Comparison of ENCODE assay signal across 8 mouse cellular contexts in the genomic region with DNA sequence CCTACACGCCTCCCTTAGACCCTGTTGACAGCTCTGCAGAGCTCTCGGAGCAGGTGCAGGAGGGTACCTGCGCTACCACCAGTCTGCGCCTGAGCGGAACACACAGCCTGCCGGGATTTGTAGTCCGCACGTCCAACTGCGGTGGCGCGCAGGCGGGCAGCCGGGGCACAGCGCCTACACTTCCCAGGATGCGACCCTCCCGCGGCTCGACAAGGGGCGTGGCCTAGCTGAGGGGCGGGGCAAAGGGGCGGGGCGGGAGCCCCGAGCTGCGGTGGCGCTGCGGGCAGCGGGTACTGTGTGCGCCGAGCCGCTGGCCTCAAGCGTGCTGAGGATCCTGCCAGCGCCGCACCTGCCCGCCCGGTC. TPM values are rescaled to one million over a fixed set of nuclear protein-coding genes. Genes with fewer than 3 reads are reported as not detected.
A peak's percentile ranks its signal among the peaks of the same experiment; 100 is the strongest.
DNase-seq lines count a peak whose midpoint lies in the region; ATAC-seq lines count a peak whose summit lies in the region.

Gene Ablim2, plus strand, starts transcription at position 242 of the 363 bp plus-strand sequence.

- peak; percentile 96 for ATAC-seq in embryonic facial prominence, embryonic 11.5 days (replicated peaks; ENCODE audit: insufficient number of reproducible peaks, low FRiP score, low TSS enrichment, low read depth)
- peak; percentile 96 for ATAC-seq in midbrain, embryonic 12.5 days (ENCODE audit: low FRiP score, low read depth)
- no peak for ATAC-seq in erythroid progenitor cell, adult 5-6 weeks (replicated peaks; ENCODE audit: low FRiP score, poor library complexity, severe bottlenecking)

- H3K4me1 ChIP-seq in embryonic facial prominence, embryonic 11.5 days (ENCODE audit: control insufficient read depth, insufficient read depth, low read length) = no peaks in the 10 kb centered on the region; the same call in 1 of the 2 replicates
- peaks cover 22% of the 10 kb centered on the region for H3K4me1 ChIP-seq in limb, embryonic 10.5 days
- peaks cover 13% of the 10 kb centered on the region for H3K4me1 ChIP-seq in midbrain, embryonic 12.5 days

- 1% methylated on average over 28 of the region's 35 CpGs for WGBS in embryonic facial prominence, embryonic 11.5 days
- WGBS in limb, embryonic 10.5 days = under 1% methylated on average over 34 of the region's 35 CpGs
- under 1% methylated on average over 33 of the region's 35 CpGs for WGBS in midbrain, embryonic 12.5 days

- H3K4me3 ChIP-seq in embryonic facial prominence, embryonic 11.5 days (ENCODE audit: low read depth, low read length) = peak within 1 kb of the TSS; percentile 49
- peak within 1 kb of the TSS; percentile 65 for H3K4me3 ChIP-seq in limb, embryonic 10.5 days
- peak within 1 kb of the TSS; percentile 57 for H3K4me3 ChIP-seq in midbrain, embryonic 12.5 days

- peak within 1 kb of the TSS; percentile 25; the same call in 1 of the 2 replicates for H3K9ac ChIP-seq in embryonic facial prominence, embryonic 11.5 days (replicated peaks; ENCODE audit: low read length)
- H3K9ac ChIP-seq in midbrain, embryonic 12.5 days (replicated peaks) = peak within 1 kb of the TSS; percentile 65

- no peaks in the 10 kb centered on the region for H3K9me3 ChIP-seq in embryonic facial prominence, embryonic 11.5 days (replicated peaks; ENCODE audit: control insufficient read depth, low read length)
- no peaks in the 10 kb centered on the region for H3K9me3 ChIP-seq in limb, embryonic 10.5 days (replicated peaks)
- no peaks in the 10 kb centered on the region for H3K9me3 ChIP-seq in midbrain, embryonic 12.5 days

- H3K27me3 ChIP-seq in embryonic facial prominence, embryonic 11.5 days (ENCODE audit: control insufficient read depth, insufficient read depth, low read length) = peaks cover 26% of the 10 kb centered on the region
- H3K27me3 ChIP-seq in limb, embryonic 10.5 days (ENCODE audit: low read depth, poor library complexity, severe bottlenecking) = peaks cover 66% of the 10 kb centered on the region
- peaks cover 67% of the 10 kb centered on the region for H3K27me3 ChIP-seq in midbrain, embryonic 12.5 days

- no peak within 1 kb of the TSS for H3K27ac ChIP-seq in embryonic facial prominence, embryonic 11.5 days (replicated peaks; ENCODE audit: low read depth, low read length)
- 0 out of 2 replicates have a peak within 1 kb of the TSS, but pooled peaks have one; percentile 4 for H3K27ac ChIP-seq in limb, embryonic 10.5 days
- H3K27ac ChIP-seq in midbrain, embryonic 12.5 days (replicated peaks) = 0 out of 2 replicates have a peak within 1 kb of the TSS, but pooled peaks have one; percentile 36

- peak within 1 kb of the TSS; percentile 97 for H3K4me2 ChIP-seq in embryonic facial prominence, embryonic 11.5 days (ENCODE audit: low read depth, low read length)
- H3K4me2 ChIP-seq in midbrain, embryonic 12.5 days (replicated peaks) = peak within 1 kb of the TSS; percentile 98

- peak; percentile 92 for DNase-seq in adrenal gland, postnatal 25 days
- DNase-seq in embryonic facial prominence, embryonic 11.5 days (ENCODE audit: low spot score) = peak; percentile 95
- DNase-seq in heart, adult 18-20 months = peak; percentile 89 to 94
- peak; percentile 90 for DNase-seq in kidney, adult 18-20 months
- peak; percentile 94 for DNase-seq in limb, embryonic 10.5 days (ENCODE audit: low spot score)
- DNase-seq in skeletal muscle tissue, adult 2 months (ENCODE audit: low read depth, low spot score) = peak; percentile 97

- no peaks in the 10 kb centered on the region for H3K36me3 ChIP-seq in embryonic facial prominence, embryonic 11.5 days (replicated peaks; ENCODE audit: control insufficient read depth, insufficient read depth, low read depth, low read length)
- no peaks in the 10 kb centered on the region for H3K36me3 ChIP-seq in limb, embryonic 10.5 days
- H3K36me3 ChIP-seq in midbrain, embryonic 12.5 days = no peaks in the 10 kb centered on the region

RNA-seq across cellular contexts. Expression of gene Ablim2, which starts in this region (rescaled TPM):
- 6.0 and 7.8 TPM in 2 replicates for total RNA-seq in adrenal gland, postnatal 25 days (2021)
- polyA plus RNA-seq in embryonic facial prominence, embryonic 11.5 days (2014; fragmentation: Nextera tagmentation; extraction: Ambion mirVana) = 0.20 and 0.55 TPM in 2 replicates
- total RNA-seq in heart, adult 18-20 months (2021) = 10 to 100 TPM; 21.4 to 24.4 TPM
- 0.74 and 0.92 TPM in 2 replicates for polyA plus RNA-seq in limb, embryonic 10.5 days (2016; fragmentation: Nextera tagmentation; extraction: Ambion mirVana)
- polyA plus RNA-seq in midbrain, embryonic 12.5 days (2016; fragmentation: Nextera tagmentation; extraction: Ambion mirVana) = 1.1 and 1.2 TPM in 2 replicates
- total RNA-seq in erythroid progenitor cell, adult 5-6 weeks (2015; ENCODE audit: low replicate concordance) = not detected in 2 replicates
- not detected in 2 replicates for total RNA-seq in erythroid progenitor cell, adult 5-6 weeks (2017; ENCODE audit: low replicate concordance)

Comparison
In these comparisons a context has a peak if more than half of its experiments do, and no peak if none do; other contexts are left out.
1. Peak in DNase-seq, ATAC-seq, H3K4me3 ChIP-seq, H3K9ac ChIP-seq and H3K4me2 ChIP-seq in embryonic facial prominence, embryonic 11.5 days; RNA of the gene not detected or under 1 TPM.
2. Peak in DNase-seq, H3K4me3 ChIP-seq and H3K27ac ChIP-seq in limb, embryonic 10.5 days; RNA of the gene not detected or under 1 TPM.